In genomic region chr14:20836171-20836904, GRCm38 (mm10) we compare ENCODE assay signal across 8 mouse cellular contexts. TPM values are rescaled to one million over a fixed set of nuclear protein-coding genes. Genes with fewer than 3 reads are reported as not detected.
DNase-seq lines count a peak whose midpoint lies in the region; ATAC-seq lines count a peak whose summit lies in the region.

Gene Plau, plus strand, starts transcription at chr14:20836660.

- peak; percentile 71 for DNase-seq in ZHBTc4 (ENCODE audit: low read depth, low spot score)
- DNase-seq in cerebellum, postnatal 25 days = peak; percentile 66 to 70
- DNase-seq in gastrocnemius, postnatal 25 days = peak; percentile 87
- peak; percentile 74 for DNase-seq in induced T-regulatory cell, adult 2 months (ENCODE audit: low read depth)
- DNase-seq in left cerebral cortex, postnatal 36 days (ENCODE audit: low spot score in 2 of 2) = peak; percentile 45 to 55
- peak; percentile 21 for DNase-seq in right cerebral cortex, postnatal 4 days
- DNase-seq in frontal cortex, postnatal 25 days (ENCODE audit: low spot score in 2 of 2) = no peak

- intact Hi-C loops in left cerebral cortex, postnatal 36 days (cut with DNase I) = no loop called here

- peak; percentile 91 for ATAC-seq in megakaryocyte-erythroid progenitor cell, adult 5-6 weeks (replicated peaks; ENCODE audit: low FRiP score, low TSS enrichment, poor library complexity, severe bottlenecking)

RNA-seq across cellular contexts. Expression of gene Plau, which starts in this region (rescaled TPM):
- total RNA-seq in gastrocnemius, postnatal 25 days (2021) = 10 to 100 TPM; 19.1 to 19.6 TPM
- total RNA-seq in left cerebral cortex, postnatal 36 days (2021) = 1 to 10 TPM; 6.0 to 8.3 TPM
- not detected in 2 replicates for total RNA-seq in megakaryocyte-erythroid progenitor cell, adult 5-6 weeks (2014; fragmentation: Nextera tagmentation)
- 0.38 TPM in 1 of 2 replicates, not detected in the other for total RNA-seq in megakaryocyte-erythroid progenitor cell, adult 5-6 weeks (2017)

Comparison
In these comparisons a context has a peak if more than half of its experiments do, and no peak if none do; other contexts are left out.
1. RNA of gene Plau (total RNA-seq): 19.1 to 19.6 TPM in gastrocnemius, postnatal 25 days and 6.0 to 8.3 TPM in left cerebral cortex, postnatal 36 days; 0.38 TPM in megakaryocyte-erythroid progenitor cell, adult 5-6 weeks; every median in the first group is over 4 times any median in the second.
2. Peak in ATAC-seq in megakaryocyte-erythroid progenitor cell, adult 5-6 weeks; RNA of the gene not detected or under 1 TPM.
3. DNase-seq: peak in ZHBTc4 (single experiment), cerebellum, postnatal 25 days (2 of 2), gastrocnemius, postnatal 25 days (single experiment), induced T-regulatory cell, adult 2 months (single experiment), left cerebral cortex, postnatal 36 days (2 of 2) and right cerebral cortex, postnatal 4 days (single experiment); none in frontal cortex, postnatal 25 days (0 of 2).